Mouse (Mus musculus) macrophage (primary cell): ENCODE measurements around the gene Ndufaf2. TPM values are rescaled to one million over a fixed set of nuclear protein-coding genes. Genes with fewer than 3 reads are reported as not detected.
A peak's percentile ranks its signal among the peaks of the same experiment; 100 is the strongest.

Experiments used
- H3K27ac ChIP-seq: fragments of 350-480 bp; formaldehyde crosslinking; 2 replicates; pipeline ENCODE4 v1.9.0; 2021
- H3K36me3 ChIP-seq: fragments of 350-480 bp; formaldehyde crosslinking; 2 replicates; pipeline ENCODE4 v1.9.0; 2021; ENCODE audit errors: inconsistent target
- H3K4me3 ChIP-seq: fragments of 350-480 bp; formaldehyde crosslinking; 2 replicates; pipeline ENCODE4 v1.9.0; 2021; ENCODE audit errors: inconsistent target
- H3K79me2 ChIP-seq: fragments of 350-480 bp; formaldehyde crosslinking; 2 replicates; pipeline ENCODE4 v1.9.0; 2021; ENCODE audit errors: inconsistent target
- WGBS: methylation state at CpG from one replicate; pipeline ENCODE4 v1.1.7; 2026; ENCODE audit warnings: inconsistent platforms; ENCODE audit not compliant: missing documents; 5-methylcytosine and 5-hydroxymethylcytosine counted together
- polyA plus RNA-seq: library from polyadenylated mRNA; stranded (reverse); fragments of 250-400 nt; gene quantifications from 3 replicates; pipeline ENCODE4 v1.2.4, GENCODE M21; 2018; ENCODE audit warnings: inconsistent platforms

Gene Ndufaf2
- polyA plus RNA-seq, 1 experiment from 2014 or later, result 32.7 TPM

GRCm38 (mm10) chr13:108046071-108046470 is 112.4 kb downstream of the Ndufaf2 start:
- Histone ChIP-seq H3K79me2 (peaks cover 49% of the 10 kb centered on the region), H3K27ac (no peak overlapping the region; the same call in 1 of the 2 replicates), H3K36me3 (peaks cover 17% of the 10 kb centered on the region), H3K4me3 (no peak overlapping the region)
- WGBS, result 87% methylated on average over 3 of the region's 3 CpGs

- 85% methylated on average over 3 of the region's 3 CpGs for WGBS
- Histone ChIP-seq H3K36me3 (peaks cover 17% of the 10 kb centered on the region), H3K79me2 (peaks cover 49% of the 10 kb centered on the region), H3K27ac (no peak overlapping the region; the same call in 1 of the 2 replicates), H3K4me3 (peak overlapping the region; percentile 91)
Measured at GRCm38 (mm10) chr13:108045646-108046045, 112.8 kb downstream of the Ndufaf2 start.

GRCm38 (mm10) chr13:108044222-108044941 is 114.0 kb downstream of the Ndufaf2 start, which contains the start of gene Smim15:
Smim15 (plus strand) TSS chr13:108044446.
- 1% methylated on average over 60 of the region's 71 CpGs for WGBS
- Histone ChIP-seq H3K4me3 (peak within 1 kb of the TSS; percentile 91), H3K27ac (peak within 1 kb of the TSS; percentile 70), H3K79me2 (peaks cover 49% of the 10 kb centered on the region), H3K36me3 (peaks cover 17% of the 10 kb centered on the region)

GRCm38 (mm10) chr13:108043431-108044221 is 114.8 kb downstream of the Ndufaf2 start:
- H3K36me3 ChIP-seq, result peaks cover 17% of the 10 kb centered on the region
- H3K79me2 ChIP-seq, result peaks cover 49% of the 10 kb centered on the region
- peak overlapping the region; percentile 67 for H3K27ac ChIP-seq
- H3K4me3 ChIP-seq, result peak overlapping the region; percentile 75
- under 1% methylated on average over 23 of the region's 23 CpGs for WGBS

- WGBS, result 3% methylated on average over 7 of the region's 7 CpGs
- no peak overlapping the region for H3K4me3 ChIP-seq
Measured at GRCm38 (mm10) chr13:108041358-108041757, 117.1 kb downstream of the Ndufaf2 start.

GRCm38 (mm10) chr13:108040451-108040850 is 118.0 kb downstream of the Ndufaf2 start:
- 94% methylated on average over 3 of the region's 3 CpGs for WGBS
- no peak overlapping the region for H3K27ac ChIP-seq
- H3K36me3 ChIP-seq, result no peaks in the 10 kb centered on the region
- no peak overlapping the region for H3K4me3 ChIP-seq
- peaks cover 26% of the 10 kb centered on the region for H3K79me2 ChIP-seq

More at GRCm38 (mm10) chr13:108041358-108041757, 117.1 kb downstream of the Ndufaf2 start:
- H3K79me2 ChIP-seq, result peaks cover 35% of the 10 kb centered on the region
- no peak overlapping the region for H3K27ac ChIP-seq
- H3K36me3 ChIP-seq, result no peaks in the 10 kb centered on the region; the same call in 1 of the 2 replicates

GRCm38 (mm10) chr13:108039902-108040301 is 118.5 kb downstream of the Ndufaf2 start:
- H3K36me3 ChIP-seq, result no peaks in the 10 kb centered on the region
- no peak overlapping the region for H3K4me3 ChIP-seq
- 93% methylated on average over 9 of the region's 9 CpGs for WGBS
- no peak overlapping the region for H3K27ac ChIP-seq
- peaks cover 20% of the 10 kb centered on the region for H3K79me2 ChIP-seq

GRCm38 (mm10) chr13:108039375-108039774 is 119.0 kb downstream of the Ndufaf2 start:
- H3K79me2 ChIP-seq, result peaks cover 15% of the 10 kb centered on the region
- WGBS, result 94% methylated on average over 6 of the region's 6 CpGs
- H3K27ac ChIP-seq, result no peak overlapping the region
- no peak overlapping the region for H3K4me3 ChIP-seq
- no peaks in the 10 kb centered on the region for H3K36me3 ChIP-seq

GRCm38 (mm10) chr13:108032789-108033188 is 125.6 kb downstream of the Ndufaf2 start:
- Histone ChIP-seq H3K36me3 (no peaks in the 10 kb centered on the region), H3K4me3 (no peak overlapping the region), H3K27ac (no peak overlapping the region), H3K79me2 (no peaks in the 10 kb centered on the region)
- 95% methylated on average over 4 of the region's 4 CpGs for WGBS

- Histone ChIP-seq H3K27ac (no peak overlapping the region), H3K4me3 (no peak overlapping the region), H3K79me2 (no peaks in the 10 kb centered on the region), H3K36me3 (no peaks in the 10 kb centered on the region)
- 88% methylated on average over 2 of the region's 3 CpGs for WGBS
Measured at GRCm38 (mm10) chr13:108025802-108026201, 132.6 kb downstream of the Ndufaf2 start.

GRCm38 (mm10) chr13:108017349-108017748 is 141.1 kb downstream of the Ndufaf2 start:
- Histone ChIP-seq H3K27ac (no peak overlapping the region), H3K36me3 (no peaks in the 10 kb centered on the region), H3K79me2 (no peaks in the 10 kb centered on the region), H3K4me3 (no peak overlapping the region)
- 81% methylated on average over 4 of the region's 6 CpGs for WGBS

GRCm38 (mm10) chr13:108015166-108015565 is 143.3 kb downstream of the Ndufaf2 start:
- H3K27ac ChIP-seq, result no peak overlapping the region
- H3K79me2 ChIP-seq, result no peaks in the 10 kb centered on the region
- no peak overlapping the region for H3K4me3 ChIP-seq
- H3K36me3 ChIP-seq, result no peaks in the 10 kb centered on the region
- 57% methylated on average over 6 of the region's 6 CpGs for WGBS

GRCm38 (mm10) chr13:108013839-108014238 is 144.6 kb downstream of the Ndufaf2 start:
- H3K36me3 ChIP-seq, result no peaks in the 10 kb centered on the region
- 92% methylated on average over 5 of the region's 6 CpGs for WGBS
- H3K79me2 ChIP-seq, result no peaks in the 10 kb centered on the region
- no peak overlapping the region for H3K27ac ChIP-seq
- H3K4me3 ChIP-seq, result no peak overlapping the region

- Histone ChIP-seq H3K4me3 (no peak overlapping the region), H3K36me3 (no peaks in the 10 kb centered on the region), H3K79me2 (no peaks in the 10 kb centered on the region), H3K27ac (no peak overlapping the region)
- 70% methylated on average over 8 of the region's 8 CpGs for WGBS
Measured at GRCm38 (mm10) chr13:108013110-108013509, 145.3 kb downstream of the Ndufaf2 start.

- no peak overlapping the region for H3K4me3 ChIP-seq
- H3K27ac ChIP-seq, result no peak overlapping the region
- no peaks in the 10 kb centered on the region for H3K79me2 ChIP-seq
- WGBS, result 62% methylated on average over 4 of the region's 4 CpGs
- H3K36me3 ChIP-seq, result no peaks in the 10 kb centered on the region
Measured at GRCm38 (mm10) chr13:108007861-108008260, 150.6 kb downstream of the Ndufaf2 start.
